Mouse (Mus musculus) c-Kit-positive CD71-positive TER-119-positive erythroid progenitor cells, embryonic 14.5 days (primary cell): Measurements from ENCODE around the gene Usf3.
A peak's percentile ranks its signal among the peaks of the same experiment; 100 is the strongest.

Experiments
- DNase-seq: peaks from one replicate; pipeline ENCODE4 v3.0.0-alpha.2; 2013; ENCODE audit warnings: low spot score

The Usf3 gene

DNA sequence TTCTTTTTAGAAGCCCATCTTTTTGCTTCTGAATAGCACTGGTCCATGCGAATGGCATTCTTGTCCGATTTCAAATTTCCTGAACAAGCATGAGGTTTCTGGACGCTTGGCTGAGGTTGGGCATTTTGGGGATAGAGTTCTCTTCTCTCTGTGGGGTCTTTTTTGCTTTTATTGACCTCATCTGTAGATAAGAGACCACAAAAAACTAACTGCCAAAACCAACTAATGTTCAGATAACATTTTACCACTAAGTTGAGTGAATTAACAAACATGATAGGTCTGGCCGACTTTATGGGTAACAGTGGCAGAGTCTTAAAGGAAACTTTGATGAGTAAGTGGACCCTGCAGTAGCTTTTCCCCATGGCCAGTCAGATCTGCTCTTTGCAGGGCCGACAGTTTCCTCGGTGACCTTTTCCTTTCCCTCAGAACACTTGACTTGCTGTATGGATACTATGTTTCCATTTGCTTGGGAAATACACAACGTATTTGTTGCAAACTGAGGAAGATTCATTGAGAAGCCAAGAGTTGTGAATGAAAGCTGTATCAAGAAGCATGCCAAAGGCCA, 1.0 kb downstream of the Usf3 start:
- DNase-seq: no peak

DNA sequence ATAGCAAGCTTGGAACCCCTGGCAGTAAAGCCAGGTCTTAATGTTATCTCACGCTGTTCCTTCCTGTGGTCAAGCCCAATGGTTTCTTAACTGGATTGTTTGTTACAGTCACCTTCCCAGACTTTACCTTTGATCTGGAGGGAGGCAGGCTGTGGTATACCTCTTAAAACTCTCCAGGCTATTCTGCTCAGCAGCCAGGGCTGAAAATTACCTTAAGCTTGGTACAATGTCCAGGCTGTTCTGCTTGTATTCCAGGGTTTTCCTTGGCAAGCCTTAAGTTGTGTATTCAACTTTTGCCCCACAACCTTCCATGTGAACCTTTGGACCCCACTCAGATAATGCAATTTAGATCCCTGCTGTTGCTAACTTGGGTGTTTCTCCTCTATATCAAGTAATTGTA, 2.0 kb downstream of the Usf3 start:
- DNase-seq: no peak

DNA sequence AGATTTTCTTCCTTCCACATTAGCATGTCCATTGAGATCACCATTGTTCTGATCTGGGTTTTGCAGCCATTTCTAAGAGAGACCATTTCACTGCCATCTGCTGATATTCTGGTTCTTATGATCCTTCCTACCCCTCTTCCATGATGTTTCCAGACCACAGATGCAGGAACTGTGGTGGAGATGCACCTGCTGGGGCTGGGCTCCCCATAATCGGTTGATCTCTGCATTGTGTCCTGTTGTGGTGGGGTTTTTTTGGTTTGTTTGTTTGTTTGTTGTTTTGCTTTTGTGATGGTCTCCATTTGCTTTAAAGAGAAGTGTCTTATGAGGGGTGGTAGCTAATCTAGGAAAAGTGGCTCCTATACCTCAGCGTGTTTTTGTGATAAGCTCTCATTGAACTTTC, 3.5 kb downstream of the Usf3 start:
- DNase-seq: no peak

DNA sequence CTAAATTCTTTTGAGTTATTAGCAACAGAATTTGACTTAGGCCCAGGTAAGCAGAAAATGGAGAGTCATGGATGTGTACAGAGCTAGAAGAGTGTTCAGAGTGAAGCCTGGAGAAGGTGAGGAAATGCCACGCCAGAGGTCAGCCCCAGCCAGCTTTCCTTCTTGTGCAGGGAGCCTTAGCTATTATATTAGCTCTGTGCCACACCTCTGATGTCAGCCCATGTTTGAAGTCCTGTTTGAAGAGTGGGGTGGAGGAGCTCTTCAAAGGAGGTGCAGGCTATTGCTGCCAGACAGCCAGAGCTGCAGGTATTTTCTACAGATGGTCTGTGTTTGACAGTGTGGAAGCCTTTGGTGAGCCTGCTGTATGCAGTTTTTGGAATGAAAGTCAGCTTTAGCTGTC, 5.5 kb downstream of the Usf3 start:
- DNase-seq: no peak

DNA sequence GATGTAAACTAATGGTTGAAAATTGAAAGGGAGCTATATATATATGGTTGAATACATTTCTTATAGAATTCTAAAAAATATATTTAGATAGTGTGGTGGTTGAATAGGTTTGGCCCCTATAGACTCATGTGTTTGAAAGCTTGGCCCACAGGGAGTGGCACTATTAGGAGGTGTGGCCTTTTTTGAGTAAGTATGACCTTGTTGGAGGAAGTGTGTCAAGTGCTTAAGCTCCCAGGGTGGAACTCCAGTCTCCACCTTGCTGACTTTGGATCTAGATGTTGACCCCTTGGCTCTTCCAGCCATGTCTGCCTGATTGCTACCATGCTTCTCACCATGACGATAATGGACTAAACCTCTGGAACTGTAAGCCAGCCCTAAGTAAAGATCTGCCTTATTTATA, 9.6 kb downstream of the Usf3 start:
- DNase-seq: no peak

DNA sequence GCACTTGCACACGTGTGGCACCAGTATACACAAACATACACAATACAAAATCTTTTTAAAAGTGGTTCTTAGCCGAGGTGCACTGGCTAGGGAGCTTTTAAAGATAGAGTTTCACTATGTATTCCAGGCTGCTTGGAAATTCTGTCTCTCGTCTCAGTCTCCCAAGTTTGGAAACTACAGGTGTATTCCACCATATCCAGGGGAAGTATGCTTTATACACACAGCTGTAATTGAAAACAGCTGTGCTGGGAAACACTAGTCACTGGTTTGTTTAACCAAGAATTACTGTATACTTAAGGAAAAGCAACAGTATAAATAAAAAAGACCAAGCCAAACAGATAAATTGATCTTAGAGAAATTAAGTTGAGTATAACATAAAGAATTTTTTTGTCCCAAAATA, 11.7 kb downstream of the Usf3 start:
- DNase-seq: no peak

DNA sequence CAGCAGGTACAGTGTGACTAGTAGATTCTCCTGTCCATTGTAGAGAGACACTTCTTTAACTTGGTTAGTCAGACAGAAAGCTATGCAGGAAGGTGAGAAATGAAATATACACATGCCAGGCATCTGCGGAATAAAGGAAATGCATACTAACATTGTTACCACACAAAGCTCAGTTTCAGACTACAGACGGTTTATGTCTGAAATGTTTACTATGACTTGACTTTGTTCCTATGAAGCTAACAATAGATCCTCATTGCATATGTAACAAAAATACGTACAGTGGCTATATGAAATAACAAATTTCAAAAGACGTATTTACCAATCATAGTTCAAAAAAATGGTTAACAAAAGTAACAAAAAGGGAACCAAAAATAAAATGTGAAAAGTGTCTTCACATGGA, 14.1 kb downstream of the Usf3 start:
- no peak for DNase-seq

DNA sequence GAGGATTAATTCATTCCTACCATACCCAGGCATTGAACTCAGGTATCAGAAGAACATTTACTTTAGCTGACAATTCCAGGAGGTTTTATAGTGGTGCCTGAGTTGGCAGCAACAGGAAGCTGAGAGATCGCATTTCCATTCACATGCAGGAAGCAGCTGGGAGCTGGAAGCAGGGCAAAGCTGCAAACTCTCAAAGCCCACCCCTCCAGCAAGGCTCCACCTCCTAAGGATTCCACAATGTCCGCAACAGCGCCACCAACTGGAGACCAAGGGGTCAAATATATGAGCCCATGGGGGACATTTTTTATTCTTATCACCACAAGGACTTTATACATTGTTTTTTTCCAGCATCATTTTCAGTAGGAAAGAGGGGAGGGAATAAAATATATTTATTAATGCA, 15.7 kb downstream of the Usf3 start:
- no peak for DNase-seq

DNA sequence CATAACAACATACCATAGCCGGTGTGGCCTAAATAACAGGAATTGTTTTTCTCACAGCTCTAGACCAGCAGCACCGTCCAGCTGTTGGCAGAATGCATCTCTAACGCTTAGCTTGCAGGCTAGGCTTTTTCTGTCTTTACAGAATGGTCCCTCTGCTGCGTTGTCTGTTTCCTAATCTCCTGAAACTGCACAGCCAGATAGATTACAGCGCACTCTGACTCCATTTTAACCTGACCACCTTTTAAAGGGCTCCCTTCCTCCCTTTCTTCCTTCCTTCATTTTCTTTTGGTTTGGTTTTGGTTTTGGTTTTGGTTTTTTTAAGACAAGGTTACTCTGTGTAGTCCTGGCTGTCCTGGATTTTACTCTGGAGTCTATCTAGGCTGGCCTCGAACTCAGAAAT, 17.0 kb downstream of the Usf3 start:
- no peak for DNase-seq

DNA sequence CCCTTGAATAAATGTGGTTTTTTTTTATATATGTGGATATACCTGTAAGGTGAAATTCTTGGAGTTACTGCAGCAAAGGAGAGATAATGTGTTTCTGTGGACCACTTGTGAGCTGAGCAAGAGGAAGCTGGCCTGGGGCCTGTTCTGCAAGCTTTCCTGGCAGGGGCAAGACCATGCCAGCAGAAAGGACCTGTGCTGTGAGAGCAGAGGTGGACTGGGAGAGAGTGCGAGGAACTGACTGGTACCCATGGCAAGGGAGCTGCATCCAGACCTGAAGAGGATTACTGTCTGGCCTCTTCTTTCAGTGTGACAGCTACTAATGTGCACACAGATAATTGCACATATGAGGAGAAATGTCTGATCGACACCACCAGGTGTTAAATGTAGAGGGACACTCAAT, 17.9 kb downstream of the Usf3 start:
- no peak for DNase-seq

DNA sequence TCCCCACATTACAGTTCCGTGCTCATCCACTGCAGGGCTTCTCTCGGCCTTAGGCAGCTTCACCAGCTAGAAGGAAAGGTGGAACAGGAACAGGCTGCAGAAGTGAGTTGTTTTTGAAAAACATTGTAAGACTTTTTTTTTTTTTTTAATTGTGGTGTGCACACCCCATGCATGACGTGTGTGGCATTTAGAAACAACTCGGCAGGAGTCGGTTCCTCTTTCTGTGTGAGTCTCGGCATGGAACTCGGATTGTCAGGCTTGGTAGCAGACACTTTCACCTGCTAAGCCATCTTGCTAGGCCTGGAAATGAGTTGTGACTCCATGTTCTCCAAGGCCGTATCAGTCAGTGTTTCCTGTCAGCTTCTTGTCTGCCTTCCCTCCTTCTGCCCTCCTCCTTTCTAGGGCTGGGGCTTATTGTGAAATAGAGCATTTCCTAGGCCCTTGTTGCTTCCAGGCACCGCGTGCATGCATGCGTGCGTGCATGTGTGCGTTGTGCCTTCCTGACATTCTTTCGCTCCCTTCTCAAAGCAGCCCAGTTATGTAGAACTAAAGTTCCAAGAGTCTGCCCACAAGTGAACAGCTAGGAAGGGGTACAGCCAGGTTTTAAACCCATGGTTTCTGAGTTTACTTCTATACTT, 26.1 kb downstream of the Usf3 start:
- no peak for DNase-seq

DNA sequence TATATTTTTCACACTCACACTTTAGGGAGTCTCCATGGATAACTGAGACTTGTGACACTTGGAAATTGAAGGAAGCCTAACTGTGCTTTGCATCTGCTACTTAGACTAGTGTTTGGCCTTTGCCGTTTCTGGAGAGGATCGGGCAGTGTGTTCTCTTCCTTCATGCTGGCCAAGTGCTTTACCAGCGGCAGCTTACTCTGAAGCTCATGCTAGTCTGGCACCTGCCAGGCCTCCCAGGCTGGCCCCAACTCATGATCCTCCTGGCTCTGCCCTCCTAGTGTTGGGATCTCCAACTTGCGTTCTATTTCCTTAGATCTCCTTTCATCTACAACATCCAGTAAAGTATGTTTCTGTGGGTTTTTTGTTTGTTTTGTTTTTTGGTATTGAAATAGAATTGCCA, 27.1 kb downstream of the Usf3 start:
- DNase-seq: no peak

DNA sequence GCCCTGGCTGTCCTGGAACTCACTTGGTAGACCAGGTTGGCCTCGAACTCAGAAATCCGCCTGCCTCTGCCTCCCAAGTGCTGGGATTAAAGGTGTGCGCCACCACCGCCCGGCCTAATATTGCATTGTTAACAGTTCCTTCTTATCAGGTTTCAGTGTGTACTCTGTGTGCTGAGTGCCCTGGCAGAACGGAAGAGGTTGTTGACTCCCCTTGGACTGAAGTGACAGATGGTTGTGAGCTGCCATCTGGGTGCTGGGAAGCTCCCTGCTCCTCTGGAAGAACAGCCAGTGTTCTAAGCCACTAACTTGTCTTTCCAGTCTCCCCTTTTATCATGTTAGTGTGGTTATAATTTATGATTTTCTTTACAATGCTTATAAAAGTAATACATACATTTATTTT, 31.3 kb downstream of the Usf3 start:
- DNase-seq: no peak

DNA sequence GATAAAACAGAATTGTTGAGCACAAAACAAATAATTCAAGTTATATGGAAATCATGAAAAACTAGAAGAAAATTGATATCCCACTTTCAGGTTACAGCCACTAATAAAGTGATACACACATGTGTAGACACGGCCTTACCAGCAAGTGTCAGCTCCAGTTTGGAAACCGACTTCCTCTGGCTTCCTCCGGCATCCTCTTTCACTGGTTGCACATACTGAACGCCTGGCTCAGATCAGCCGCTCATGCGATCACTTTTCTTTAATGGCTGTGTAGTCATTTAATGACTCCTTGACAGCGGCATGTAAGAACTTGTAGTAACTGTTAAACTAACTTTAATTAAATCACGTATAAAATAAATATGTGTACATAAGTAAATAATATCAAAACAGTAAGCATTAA, 32.9 kb downstream of the Usf3 start:
- DNase-seq: no peak

DNA sequence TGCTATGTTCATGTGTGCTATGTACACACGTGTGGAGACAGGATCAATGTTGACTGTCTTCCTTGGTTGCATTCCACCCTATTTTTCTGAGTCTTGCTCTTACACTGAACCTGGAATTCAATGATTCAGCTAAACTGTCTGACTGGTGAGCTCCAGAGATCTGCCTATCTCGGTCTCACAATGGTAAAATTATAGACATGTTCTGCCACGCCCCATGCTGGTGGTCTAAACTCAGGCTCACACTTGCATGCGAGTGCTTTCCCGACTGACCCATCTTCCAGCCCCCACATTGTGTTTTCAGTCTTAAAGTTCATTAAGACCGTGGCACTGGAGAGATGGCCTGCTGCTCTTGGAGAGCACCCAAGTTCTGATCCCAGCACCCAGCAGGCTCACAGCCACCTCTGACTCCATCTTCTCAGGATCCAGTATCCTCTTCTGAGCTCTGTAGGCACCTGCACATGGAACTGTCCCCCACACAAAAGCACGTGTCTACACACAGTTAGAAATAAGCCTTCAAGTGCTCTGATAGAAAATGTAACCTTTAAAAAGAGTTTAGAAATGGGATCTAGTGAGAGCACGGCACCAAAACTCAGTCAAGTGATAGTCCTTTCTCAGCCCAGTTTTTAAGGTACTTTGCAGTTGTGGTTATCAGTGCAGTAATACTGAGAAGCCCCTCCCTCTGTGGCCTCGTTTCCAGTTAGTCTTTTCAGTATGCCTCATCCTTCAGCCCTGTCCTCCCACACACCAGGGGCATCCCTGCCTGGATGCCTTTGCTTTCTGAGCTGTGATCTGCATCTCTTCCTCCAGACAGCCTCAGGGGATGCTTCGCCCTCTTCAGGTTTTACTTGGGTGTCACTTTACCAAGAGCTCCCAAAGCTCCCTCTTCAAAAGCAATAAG, 37.4 kb downstream of the Usf3 start:
- peak; percentile 58 for DNase-seq

DNA sequence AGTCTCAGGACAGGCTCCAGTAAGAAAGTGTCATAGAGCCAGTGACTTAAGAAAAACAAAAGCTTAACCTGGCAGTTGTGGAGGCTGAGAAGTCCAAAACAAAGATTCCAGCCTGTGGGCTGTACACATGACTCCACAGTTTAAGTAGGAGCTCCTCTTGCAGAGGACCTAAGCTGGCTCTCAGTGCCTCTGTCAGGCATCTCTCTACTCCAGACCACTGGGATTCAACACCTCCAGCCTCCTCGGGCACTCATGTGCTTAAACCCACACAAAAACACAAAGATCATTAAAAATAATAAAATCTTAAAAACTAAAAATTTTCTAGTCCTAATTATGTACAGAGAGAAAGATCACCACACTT, 38.0 kb downstream of the Usf3 start:
- DNase-seq: no peak

DNA sequence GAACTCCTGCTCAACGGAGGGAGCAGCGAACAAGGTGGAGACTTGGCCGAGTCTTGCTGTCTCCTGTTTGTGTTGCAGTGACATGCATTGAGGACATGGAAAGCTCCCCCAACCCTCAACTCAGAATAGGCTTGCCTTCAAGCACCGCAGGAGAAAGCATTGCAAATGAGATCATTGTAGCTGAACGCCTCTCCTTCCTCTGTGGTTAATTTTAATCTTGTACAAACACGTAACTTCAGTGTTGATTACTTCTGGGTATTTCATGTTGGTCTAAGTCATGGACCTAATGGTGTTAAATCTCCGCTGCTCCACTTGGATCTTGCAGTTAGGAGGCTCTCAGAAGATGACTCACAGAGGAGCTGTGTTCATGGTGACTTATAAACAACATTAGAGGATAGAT, 39.7 kb downstream of the Usf3 start:
- no peak for DNase-seq

DNA sequence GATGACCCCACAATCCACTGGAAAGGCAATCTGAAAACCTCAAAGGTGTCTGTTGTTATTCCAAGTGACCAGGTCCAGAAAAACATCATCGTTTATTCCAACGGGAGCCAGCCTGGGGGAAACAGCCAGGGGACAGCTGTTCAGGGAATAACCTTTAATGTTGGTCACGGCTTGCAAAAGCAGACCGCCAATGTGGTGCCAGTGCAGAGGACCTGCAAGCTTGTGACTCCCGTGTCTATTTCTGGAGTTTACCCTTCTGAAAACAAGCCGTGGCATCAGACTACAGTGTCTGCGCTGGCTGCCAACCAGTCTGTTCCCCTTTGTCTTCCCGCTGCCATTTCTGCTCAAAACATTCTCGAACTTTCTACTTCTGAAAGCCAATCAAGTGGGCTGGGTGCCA, 42.5 kb downstream of the Usf3 start:
- DNase-seq: no peak

DNA sequence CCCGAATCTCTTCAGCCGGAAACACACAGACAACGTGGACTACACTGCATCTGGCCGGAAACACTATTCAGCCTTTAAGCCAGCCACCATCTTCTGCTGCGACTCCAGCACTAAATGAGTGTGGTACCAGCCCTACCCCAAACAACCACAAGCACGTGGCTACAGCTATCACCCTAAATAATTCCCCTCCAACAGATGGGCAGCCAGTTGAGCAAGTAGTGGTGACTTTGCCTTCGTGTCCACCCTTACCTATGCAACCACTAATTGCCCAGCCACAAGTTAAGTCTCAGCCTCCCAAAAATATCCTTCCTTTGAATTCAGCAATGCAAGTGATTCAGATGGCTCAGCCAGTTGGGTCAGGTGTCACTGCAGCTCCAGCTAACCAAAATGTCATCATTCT, 43.4 kb downstream of the Usf3 start:
- DNase-seq: no peak

DNA sequence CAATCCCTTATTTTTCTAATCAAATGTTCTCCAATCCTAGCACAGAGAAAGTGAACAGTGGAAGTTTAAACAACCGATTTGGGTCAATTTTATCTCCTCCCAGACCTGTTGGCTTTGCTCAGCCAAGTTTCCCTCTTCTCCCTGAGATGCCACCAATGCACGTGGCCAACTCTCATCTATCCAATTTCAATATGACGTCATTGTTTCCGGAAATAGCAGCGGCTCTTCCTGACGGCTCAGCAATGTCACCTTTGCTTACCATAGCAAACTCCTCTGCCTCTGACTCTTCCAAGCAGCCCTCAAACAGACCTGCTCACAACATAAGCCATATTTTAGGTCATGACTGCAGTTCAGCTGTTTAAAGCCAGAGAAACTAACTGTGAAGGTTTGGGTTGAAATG, 48.4 kb downstream of the Usf3 start:
- DNase-seq: no peak

DNA sequence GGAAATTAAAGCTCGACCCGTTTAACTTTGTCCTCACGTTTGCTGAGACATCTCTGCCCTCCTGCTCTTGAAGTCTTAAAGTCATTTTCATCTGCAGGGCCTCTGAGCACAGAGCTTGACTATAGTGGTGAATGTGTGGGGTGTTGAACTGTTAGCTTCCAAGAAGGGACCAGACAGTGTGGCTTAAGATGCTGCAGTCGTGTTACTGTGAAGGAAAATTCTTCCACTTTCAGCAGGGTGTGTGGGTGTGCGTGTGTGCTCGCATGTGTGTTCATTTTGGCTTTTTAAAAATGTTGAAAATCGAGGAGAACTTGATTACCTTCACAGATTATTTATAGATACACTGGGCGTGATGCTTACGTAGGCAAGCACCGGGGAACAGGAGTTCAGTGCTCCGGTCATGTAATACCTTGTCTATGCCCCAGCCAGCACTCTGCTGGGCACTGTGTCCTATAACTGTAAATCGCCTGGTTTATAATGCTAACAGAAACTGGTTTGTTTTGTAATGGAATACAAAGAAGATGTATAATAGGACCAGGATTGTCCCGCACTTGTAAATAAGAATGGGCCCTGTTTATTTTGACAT, 53.8 kb downstream of the Usf3 start:
- DNase-seq: no peak

DNA sequence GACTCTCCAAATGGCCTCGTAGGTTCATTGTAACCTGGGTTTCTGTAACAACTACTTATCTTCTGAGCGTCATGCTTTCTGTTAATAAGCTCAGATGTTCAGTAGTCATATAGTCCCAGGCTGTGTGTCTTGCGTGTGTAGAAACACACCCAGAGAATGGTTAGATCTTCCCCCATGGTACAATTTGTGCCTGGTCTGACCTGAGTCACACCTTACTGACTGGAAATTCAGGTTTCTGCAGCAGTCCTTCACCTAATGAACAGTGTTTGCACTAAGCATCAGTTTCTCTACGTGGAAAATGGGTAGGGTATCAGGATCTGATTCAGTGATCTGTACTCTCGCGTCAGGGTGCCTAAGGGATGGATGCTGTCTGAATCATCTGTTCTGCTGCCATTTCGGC, 60.0 kb downstream of the Usf3 start:
- DNase-seq: no peak

DNA sequence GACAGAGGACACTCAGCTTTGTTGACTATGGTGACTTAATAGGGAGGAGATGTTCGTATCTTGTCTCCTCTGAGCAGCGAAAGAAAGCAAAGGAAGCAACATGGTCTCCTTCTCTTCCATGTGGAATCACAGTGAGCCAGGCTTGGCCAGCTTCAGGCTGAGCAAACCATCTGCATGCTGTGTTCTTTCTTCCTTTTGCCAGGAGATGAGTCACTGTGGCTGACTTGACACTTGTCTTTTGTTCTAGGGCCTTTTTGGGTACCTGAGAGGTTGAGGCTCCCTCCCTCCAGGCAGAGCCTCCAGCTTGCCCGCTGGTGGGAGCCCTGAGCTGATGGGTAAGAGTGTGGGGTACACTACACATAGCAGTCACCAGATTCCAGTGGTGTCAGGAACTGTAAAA, 64.8 kb downstream of the Usf3 start:
- no peak for DNase-seq
